Mouse (Mus musculus): Measurements from ENCODE around the gene Rbm10. TPM values are rescaled to one million over a fixed set of nuclear protein-coding genes. Genes with fewer than 3 reads are reported as not detected.

The Rbm10 gene
- total and polyA plus RNA-seq, 3 experiments = 154 to 183 TPM; not detected in 1

- TF ChIP-seq SMC3 (IDR thresholded peaks at IDR 0.05; ENCODE audit: low read depth, low read length) = 0 out of 2 replicates have a peak, but pooled peaks have one; percentile 3
- TF ChIP-seq MYB (IDR thresholded peaks at IDR 0.05; ENCODE audit: low read depth, low read length) = no peak
- peak; percentile 63 for TF ChIP-seq ZMIZ1 (IDR thresholded peaks at IDR 0.05; ENCODE audit: low read depth, low read length)
- 0 out of 4 replicates have a peak, but pooled peaks of 1 of the 2 experiments have one; percentile 23 for TF ChIP-seq EP300 (IDR thresholded peaks at IDR 0.05; ENCODE audit: low read depth in 1 of 2, low read length in 2 of 2)
Measured at GRCm38 (mm10) chrX:20617176-20617902, at the start of gene Rbm10, which contains the start of gene Ndufb11 (continued).

- Histone ChIP-seq H3K27me3 (ENCODE audit: control insufficient read depth in 1 of 2, insufficient read depth in 2 of 2, low read length in 2 of 2) (no peaks in the 10 kb centered on the region), H3K9ac (ENCODE audit: control insufficient read depth, low read depth, low read length, poor library complexity, severe bottlenecking) (no peak overlapping the region), H3K4me3 (ENCODE audit: control insufficient read depth in 1 of 2, insufficient read depth in 1 of 2, low read depth in 2 of 2, low read length in 2 of 2) (no peak overlapping the region), H3K4me1 (ENCODE audit: control insufficient read depth in 1 of 2, insufficient read depth in 2 of 2, low read length in 2 of 2) (peaks cover 0 to 21% of the 10 kb centered on the region in 2 experiments; a peak in 2 of 4 replicates), H3K79me2 (ENCODE audit: control insufficient read depth, insufficient read depth, low read length, poor library complexity) (no peaks in the 10 kb centered on the region), H3K27ac (ENCODE audit: control insufficient read depth, low read depth, low read length) (no peak overlapping the region), H3K36me3 (ENCODE audit: control insufficient read depth in 1 of 2, insufficient read depth in 2 of 2, low read length in 2 of 2) (peaks cover 0 to 14% of the 10 kb centered on the region in 2 experiments; a peak in 2 of 4 replicates), H3K9me3 (replicated peaks; ENCODE audit: insufficient read depth, low read length) (no peaks in the 10 kb centered on the region)
- DNase-seq (ENCODE audit: low read depth, low spot score) = peak; percentile 73
- TF ChIP-seq ELF1 (IDR thresholded peaks at IDR 0.05; ENCODE audit: low read depth, low read length) = no peak
- no peak for TF ChIP-seq ZMIZ1 (IDR thresholded peaks at IDR 0.05; ENCODE audit: low read depth, low read length)
- TF ChIP-seq GATA1 (IDR thresholded peaks at IDR 0.05; ENCODE audit: low read depth, low read length) = peak; percentile 61
- TF ChIP-seq POLR2AphosphoS5 (IDR thresholded peaks at IDR 0.05; ENCODE audit: borderline replicate concordance, low read depth, low read length) = no peak
- TF ChIP-seq BHLHE40 (IDR thresholded peaks at IDR 0.05; ENCODE audit: borderline replicate concordance, low read depth, low read length) = no peak
- TF ChIP-seq USF2 (IDR thresholded peaks at IDR 0.05; ENCODE audit: borderline replicate concordance in 1 of 2, insufficient read depth in 1 of 2, low read depth in 1 of 2, low read length in 2 of 2) = no peak
- TF ChIP-seq GABPA (IDR thresholded peaks at IDR 0.05; ENCODE audit: low read depth, low read length) = no peak
- TF ChIP-seq HCFC1 (IDR thresholded peaks at IDR 0.05; ENCODE audit: low read depth, low read length) = no peak
- TF ChIP-seq TCF12 (IDR thresholded peaks at IDR 0.05; ENCODE audit: low read depth, low read length) = peak; percentile 72
- TF ChIP-seq SIN3A (IDR thresholded peaks at IDR 0.05; ENCODE audit: low read length) = no peak
- no peak for TF ChIP-seq MYB (IDR thresholded peaks at IDR 0.05; ENCODE audit: low read depth, low read length)
- no peak for TF ChIP-seq JUND (IDR thresholded peaks at IDR 0.05; ENCODE audit: low read depth, low read length)
- no peak for TF ChIP-seq CHD2 (IDR thresholded peaks at IDR 0.05; ENCODE audit: low read length)
- TF ChIP-seq EP300 (IDR thresholded peaks at IDR 0.05; ENCODE audit: low read depth in 1 of 2, low read length in 2 of 2) = peak; percentile 19 to 29; a peak in 2 of 4 replicates
- no peak for TF ChIP-seq CTCF (IDR thresholded peaks at IDR 0.05 in 2 of 3, conservative IDR thresholded peaks at IDR 0.05 in 1 of 3; ENCODE audit: control insufficient read depth in 1 of 3, insufficient read depth in 1 of 3, low read depth in 2 of 3, low read length in 3 of 3, poor library complexity in 1 of 3, severe bottlenecking in 1 of 3)
- no peak for TF ChIP-seq MYC (IDR thresholded peaks at IDR 0.05; ENCODE audit: low read depth, low read length)
- no peak for TF ChIP-seq NELFE (IDR thresholded peaks at IDR 0.05; ENCODE audit: low read depth, low read length)
- TF ChIP-seq CHD1 (IDR thresholded peaks at IDR 0.05; ENCODE audit: low read depth, low read length) = no peak
- TF ChIP-seq SMC3 (IDR thresholded peaks at IDR 0.05; ENCODE audit: low read depth, low read length) = no peak
- peak; percentile 54 for TF ChIP-seq TAL1 (IDR thresholded peaks at IDR 0.05; ENCODE audit: low read length)
- peak; percentile 95 for TF ChIP-seq ETS1 (IDR thresholded peaks at IDR 0.05; ENCODE audit: low read depth, low read length)
- TF ChIP-seq MXI1 (IDR thresholded peaks at IDR 0.05; ENCODE audit: low read depth, low read length) = no peak
- 0 out of 2 replicates have a peak, but pooled peaks have one; percentile 27 for TF ChIP-seq RCOR1 (IDR thresholded peaks at IDR 0.05; ENCODE audit: low read depth, low read length)
- no peak for TF ChIP-seq KAT2A (conservative IDR thresholded peaks at IDR 0.05; ENCODE audit: low read depth, low read length)
- no peak for TF ChIP-seq MAX (IDR thresholded peaks at IDR 0.05; ENCODE audit: low read length)
- no peak for TF ChIP-seq ZKSCAN1 (IDR thresholded peaks at IDR 0.05; ENCODE audit: low read depth, low read length)
- TF ChIP-seq RAD21 (IDR thresholded peaks at IDR 0.05; ENCODE audit: low read depth, low read length) = no peak
- no peak for TF ChIP-seq NRF1 (IDR thresholded peaks at IDR 0.05; ENCODE audit: insufficient read depth, low read depth, low read length, poor library complexity, severe bottlenecking)
- no peak for TF ChIP-seq TBP (IDR thresholded peaks at IDR 0.05; ENCODE audit: low read depth, low read length)
- TF ChIP-seq MEF2A (IDR thresholded peaks at IDR 0.05; ENCODE audit: extremely low read depth, insufficient replicate concordance, low read depth, low read length, poor library complexity, severe bottlenecking) = no peak
- TF ChIP-seq MAZ (IDR thresholded peaks at IDR 0.05; ENCODE audit: low read depth, low read length) = no peak
- TF ChIP-seq E2F4 (IDR thresholded peaks at IDR 0.05; ENCODE audit: borderline replicate concordance, low read depth, low read length) = no peak
- TF ChIP-seq UBTF (IDR thresholded peaks at IDR 0.05; ENCODE audit: borderline replicate concordance, insufficient read depth, low read depth, low read length) = no peak
Measured at GRCm38 (mm10) chrX:20571024-20571423, 46.3 kb upstream of the Rbm10 start.

Measured in MEL (cell line).